Comparison of ENCODE assay signal across 8 mouse cellular contexts in the genomic region with DNA sequence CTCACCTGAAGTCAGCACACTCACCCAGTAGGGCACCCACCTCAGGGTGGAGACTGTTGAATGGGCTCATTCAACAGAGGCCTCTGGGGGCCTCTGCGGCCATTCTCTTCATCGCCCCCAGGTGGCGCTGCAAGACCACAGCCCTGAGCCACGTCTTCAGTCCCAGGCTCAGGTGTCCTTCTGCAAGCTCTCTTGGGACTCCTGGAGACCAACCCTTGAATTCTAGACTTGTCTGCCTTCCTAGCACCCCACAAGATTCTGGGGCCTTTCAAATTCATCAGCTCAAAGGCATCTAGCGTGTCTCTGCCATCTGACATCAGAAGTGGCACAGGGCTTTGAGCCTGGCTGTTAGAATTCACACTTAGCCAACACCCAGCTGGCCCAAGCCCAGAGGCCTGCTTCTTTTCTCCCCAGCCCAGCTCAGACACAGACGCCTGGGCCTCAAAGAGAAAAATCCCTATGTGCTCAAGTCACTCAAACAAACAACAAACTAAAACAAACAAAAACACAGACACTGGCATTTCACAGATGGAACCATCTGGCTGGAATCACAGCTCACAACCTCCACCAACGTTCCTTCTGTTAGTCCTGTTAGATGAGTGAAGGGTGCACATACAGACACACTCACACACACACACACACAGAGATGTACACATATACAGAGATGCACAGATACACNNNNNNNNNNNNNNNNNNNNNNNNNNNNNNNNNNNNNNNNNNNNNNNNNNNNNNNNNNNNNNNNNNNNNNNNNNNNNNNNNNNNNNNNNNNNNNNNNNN. TPM values are rescaled to one million over a fixed set of nuclear protein-coding genes. Genes with fewer than 3 reads are reported as not detected.
A peak's percentile ranks its signal among the peaks of the same experiment; 100 is the strongest.
DNase-seq lines count a peak whose midpoint lies in the region; ATAC-seq and TF ChIP-seq lines count a peak whose summit lies in the region.

No protein-coding gene starts in this region.

- peaks cover 14% of the 10 kb centered on the region for H3K4me1 ChIP-seq in E14TG2a.4 (replicated peaks; ENCODE audit: low read depth, low read length)
- no peaks in the 10 kb centered on the region for H3K4me1 ChIP-seq in bone marrow, adult 2 months (ENCODE audit: control insufficient read depth, insufficient read depth, low read length)
- H3K4me1 ChIP-seq in embryonic facial prominence, embryonic 13.5 days, result peaks cover 13% of the 10 kb centered on the region
- no peaks in the 10 kb centered on the region for H3K4me1 ChIP-seq in heart, postnatal 0 days (ENCODE audit: control insufficient read depth, insufficient read depth)

- TF ChIP-seq CTCF in E14TG2a.4 (conservative IDR thresholded peaks at IDR 0.05; ENCODE audit: low read length), result peak; percentile 92
- TF ChIP-seq CTCF in bone marrow, adult 2 months (IDR thresholded peaks at IDR 0.05; ENCODE audit: control insufficient read depth, insufficient read depth, low read length), result peak; percentile 86
- TF ChIP-seq CTCF in heart, postnatal 0 days (IDR thresholded peaks at IDR 0.05; ENCODE audit: low read depth), result peak; percentile 96

- no peak overlapping the region for H3K9ac ChIP-seq in embryonic facial prominence, embryonic 13.5 days
- no peak overlapping the region for H3K9ac ChIP-seq in heart, postnatal 0 days (replicated peaks; ENCODE audit: low read depth, low read length)

- 19% methylated on average over 7 of the region's 7 CpGs for WGBS in bone marrow, adult 2 months
- 9% methylated on average over 7 of the region's 7 CpGs for WGBS in embryonic facial prominence, embryonic 13.5 days
- 10% methylated on average over 7 of the region's 7 CpGs for WGBS in heart, postnatal 0 days

- TF ChIP-seq POLR2A in bone marrow, adult 2 months (IDR thresholded peaks at IDR 0.05; ENCODE audit: borderline replicate concordance, control insufficient read depth, low read depth, low read length), result no peak

- H3K27me3 ChIP-seq in E14TG2a.4 (ENCODE audit: insufficient read depth, low read length), result peaks cover 10% of the 10 kb centered on the region
- H3K27me3 ChIP-seq in embryonic facial prominence, embryonic 13.5 days, result peaks cover 3% of the 10 kb centered on the region; the same call in 1 of the 2 replicates
- H3K27me3 ChIP-seq in heart, postnatal 0 days (ENCODE audit: control insufficient read depth, insufficient read depth, low read length), result no peaks in the 10 kb centered on the region

- no peak for TF ChIP-seq EP300 in heart, postnatal 0 days (IDR thresholded peaks at IDR 0.05; ENCODE audit: low read depth)

- peak; percentile 43; the same call in 1 of the 2 replicates for ATAC-seq in embryonic facial prominence, embryonic 13.5 days (ENCODE audit: insufficient number of reproducible peaks, insufficient read depth, low FRiP score, low TSS enrichment, low read depth)
- peak; percentile 47; the same call in 1 of the 2 replicates for ATAC-seq in heart, postnatal 0 days (ENCODE audit: insufficient read depth, low read depth)

- no peaks in the 10 kb centered on the region for H3K36me3 ChIP-seq in E14TG2a.4 (ENCODE audit: insufficient read depth, low read length)
- no peaks in the 10 kb centered on the region for H3K36me3 ChIP-seq in embryonic facial prominence, embryonic 13.5 days
- H3K36me3 ChIP-seq in heart, postnatal 0 days (replicated peaks; ENCODE audit: control insufficient read depth, insufficient read depth, low read length), result no peaks in the 10 kb centered on the region

- no peak overlapping the region for H3K4me3 ChIP-seq in E14TG2a.4 (replicated peaks; ENCODE audit: low read length)
- no peak overlapping the region for H3K4me3 ChIP-seq in bone marrow, adult 2 months (replicated peaks; ENCODE audit: control insufficient read depth, low read depth, low read length)
- H3K4me3 ChIP-seq in embryonic facial prominence, embryonic 13.5 days, result no peak overlapping the region
- H3K4me3 ChIP-seq in heart, postnatal 0 days (ENCODE audit: low read depth, low read length), result no peak overlapping the region

- no peak overlapping the region for H3K27ac ChIP-seq in bone marrow, adult 2 months (ENCODE audit: control insufficient read depth, insufficient read depth, low read depth, low read length, poor library complexity)
- H3K27ac ChIP-seq in embryonic facial prominence, embryonic 13.5 days, result no peak overlapping the region
- no peak overlapping the region for H3K27ac ChIP-seq in heart, postnatal 0 days (ENCODE audit: low read depth)

- peak; percentile 53 for DNase-seq in heart, postnatal 0 days (ENCODE audit: low spot score)
- peak; percentile 67 to 74 for DNase-seq in kidney, postnatal 25 days
- peak; percentile 65 to 68 for DNase-seq in lung, adult 18-20 months
- peak; percentile 74 for DNase-seq in ovary, postnatal 36 days (ENCODE audit: low spot score)
- peak; percentile 85 for DNase-seq in thymus, postnatal 14 days

- no peaks in the 10 kb centered on the region for H3K9me3 ChIP-seq in E14TG2a.4 (ENCODE audit: low read length)
- H3K9me3 ChIP-seq in embryonic facial prominence, embryonic 13.5 days, result no peaks in the 10 kb centered on the region
- no peaks in the 10 kb centered on the region for H3K9me3 ChIP-seq in heart, postnatal 0 days (replicated peaks; ENCODE audit: control insufficient read depth, low read length)

- H3K4me2 ChIP-seq in embryonic facial prominence, embryonic 13.5 days, result no peak overlapping the region
- H3K4me2 ChIP-seq in heart, postnatal 0 days (ENCODE audit: low read depth, low read length), result no peak overlapping the region

RNA-seq across cellular contexts. Expression of a gene that starts 36.6 kb away (rescaled TPM):
- polyA plus RNA-seq in bone marrow, adult 2 months (2011; ENCODE audit: insufficient read depth, insufficient read length, low replicate concordance, missing spikeins), result 1.0 and 1.6 TPM in 2 replicates
- 0.99 and 1.2 TPM in 2 replicates for polyA plus RNA-seq in embryonic facial prominence, embryonic 13.5 days (2015; fragmentation: Nextera tagmentation; extraction: Ambion mirVana)
- total RNA-seq in heart, postnatal 0 days (2014; rRNA removed; ENCODE audit: low replicate concordance), result 1.3 and 1.5 TPM in 2 replicates
- 0.74 and 0.92 TPM in 2 replicates for polyA plus RNA-seq in heart, postnatal 0 days (2015; fragmentation: Nextera tagmentation; extraction: Ambion mirVana)
